Mouse (Mus musculus): ENCODE data around the gene Gm47959. TPM values are rescaled to one million over a fixed set of nuclear protein-coding genes. Genes with fewer than 3 reads are reported as not detected.

Gm47959 gene
- polyA plus RNA-seq, 1 experiment from 2014 or later, result not detected

- ATAC-seq (ENCODE audit: insufficient number of reproducible peaks, insufficient read depth, low FRiP score, low read depth), result no peak
- no peak overlapping the region for H3K9ac ChIP-seq (replicated peaks; ENCODE audit: low read depth, low read length)
- WGBS, result 27% methylated on average over 6 of the region's 6 CpGs
- no peaks in the 10 kb centered on the region for H3K9me3 ChIP-seq (ENCODE audit: control insufficient read depth, low read depth, low read length)
- H3K4me1 ChIP-seq (ENCODE audit: control insufficient read depth, insufficient read depth, low read length), result no peaks in the 10 kb centered on the region
- H3K27me3 ChIP-seq (ENCODE audit: control insufficient read depth, insufficient read depth, low read length), result no peaks in the 10 kb centered on the region
- no peak overlapping the region for H3K4me2 ChIP-seq (replicated peaks; ENCODE audit: low read depth, low read length)
- no peak overlapping the region for H3K27ac ChIP-seq (ENCODE audit: low read length)
- H3K36me3 ChIP-seq (ENCODE audit: control insufficient read depth, insufficient read depth, low read length), result no peaks in the 10 kb centered on the region
- no peak overlapping the region for H3K4me3 ChIP-seq (ENCODE audit: low read depth, low read length)
Measured at GRCm38 (mm10) chr1:83007471-83007870, 7.1 kb downstream of the Gm47959 start.

GRCm38 (mm10) chr1:83014477-83014876 is 14.1 kb downstream of the Gm47959 start:
- H3K4me2 ChIP-seq (replicated peaks; ENCODE audit: low read depth, low read length), result no peak overlapping the region
- H3K27me3 ChIP-seq (ENCODE audit: control insufficient read depth, insufficient read depth, low read length), result no peaks in the 10 kb centered on the region
- H3K4me1 ChIP-seq (ENCODE audit: control insufficient read depth, insufficient read depth, low read length), result no peaks in the 10 kb centered on the region
- no peaks in the 10 kb centered on the region for H3K9me3 ChIP-seq (ENCODE audit: control insufficient read depth, low read depth, low read length)
- H3K9ac ChIP-seq (replicated peaks; ENCODE audit: low read depth, low read length), result no peak overlapping the region
- no peak for ATAC-seq (ENCODE audit: insufficient number of reproducible peaks, insufficient read depth, low FRiP score, low read depth)
- WGBS, result 87% methylated on average over 3 of the region's 3 CpGs
- H3K27ac ChIP-seq (ENCODE audit: low read length), result no peak overlapping the region
- no peaks in the 10 kb centered on the region for H3K36me3 ChIP-seq (ENCODE audit: control insufficient read depth, insufficient read depth, low read length)
- H3K4me3 ChIP-seq (ENCODE audit: low read depth, low read length), result no peak overlapping the region

DNA sequence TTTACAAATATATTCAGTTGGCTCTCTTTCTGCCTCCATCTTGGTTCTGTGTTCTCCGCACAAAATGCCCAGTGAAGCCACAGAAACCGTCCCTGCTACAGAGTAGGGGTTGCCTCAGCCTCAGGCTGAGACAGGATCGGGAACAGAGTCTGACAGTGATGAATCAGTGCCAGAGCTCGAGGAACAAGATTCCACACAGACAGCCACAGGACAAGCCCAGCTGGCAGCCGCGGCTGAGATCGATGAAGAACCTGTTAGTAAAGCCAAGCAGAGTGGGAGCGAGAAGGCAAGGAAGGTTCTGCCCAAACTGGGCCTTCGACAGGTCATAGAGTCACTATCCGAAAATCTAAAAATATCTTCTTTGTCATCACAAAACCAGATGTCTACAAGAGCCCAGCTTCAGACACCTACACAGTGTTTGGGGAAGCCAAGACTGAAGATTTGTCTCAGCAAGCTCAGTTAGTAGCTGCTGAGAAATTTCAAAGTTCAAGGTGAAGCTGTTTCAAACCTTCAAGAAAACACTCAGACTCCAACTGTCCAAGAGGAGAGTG is 15.1 kb downstream of the Gm47959 start:
- ATAC-seq (ENCODE audit: insufficient number of reproducible peaks, insufficient read depth, low FRiP score, low read depth), result no peak
- WGBS, result 52% methylated on average over 10 of the region's 10 CpGs
- Histone ChIP-seq H3K4me3 (ENCODE audit: low read depth, low read length) (no peak overlapping the region), H3K27ac (ENCODE audit: low read length) (no peak overlapping the region), H3K27me3 (ENCODE audit: control insufficient read depth, insufficient read depth, low read length) (no peaks in the 10 kb centered on the region), H3K4me1 (ENCODE audit: control insufficient read depth, insufficient read depth, low read length) (no peaks in the 10 kb centered on the region), H3K9me3 (ENCODE audit: control insufficient read depth, low read depth, low read length) (no peaks in the 10 kb centered on the region), H3K4me2 (replicated peaks; ENCODE audit: low read depth, low read length) (no peak overlapping the region), H3K9ac (replicated peaks; ENCODE audit: low read depth, low read length) (no peak overlapping the region), H3K36me3 (ENCODE audit: control insufficient read depth, insufficient read depth, low read length) (no peaks in the 10 kb centered on the region)

DNA sequence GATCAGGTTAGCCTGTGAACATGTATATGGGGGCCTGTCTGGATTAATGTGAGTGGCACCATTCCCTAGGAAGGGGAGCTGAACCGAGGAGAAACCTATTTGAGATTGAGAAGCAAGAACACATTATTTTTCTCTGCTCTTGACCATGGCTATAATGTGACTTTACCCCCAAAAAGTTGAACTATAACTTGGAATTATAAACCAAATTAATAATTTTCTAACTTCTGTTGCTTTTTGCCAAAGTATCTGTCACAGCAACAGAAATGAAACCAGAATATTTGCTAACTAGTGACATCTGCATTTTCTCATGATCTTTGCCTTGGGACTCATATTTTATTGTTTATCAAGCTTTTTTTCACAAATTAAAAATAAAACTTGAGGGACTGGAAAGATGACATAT is 16.2 kb downstream of the Gm47959 start:
- Histone ChIP-seq H3K9ac (replicated peaks; ENCODE audit: low read depth, low read length) (no peak overlapping the region), H3K4me1 (ENCODE audit: control insufficient read depth, insufficient read depth, low read length) (no peaks in the 10 kb centered on the region), H3K27ac (ENCODE audit: low read length) (no peak overlapping the region), H3K27me3 (ENCODE audit: control insufficient read depth, insufficient read depth, low read length) (no peaks in the 10 kb centered on the region), H3K4me3 (ENCODE audit: low read depth, low read length) (no peak overlapping the region), H3K4me2 (replicated peaks; ENCODE audit: low read depth, low read length) (no peak overlapping the region), H3K9me3 (ENCODE audit: control insufficient read depth, low read depth, low read length) (no peaks in the 10 kb centered on the region), H3K36me3 (ENCODE audit: control insufficient read depth, insufficient read depth, low read length) (no peaks in the 10 kb centered on the region)
- no peak for ATAC-seq (ENCODE audit: insufficient number of reproducible peaks, insufficient read depth, low FRiP score, low read depth)
- WGBS, result 61% methylated on average over 1 of the region's 1 CpGs

DNA sequence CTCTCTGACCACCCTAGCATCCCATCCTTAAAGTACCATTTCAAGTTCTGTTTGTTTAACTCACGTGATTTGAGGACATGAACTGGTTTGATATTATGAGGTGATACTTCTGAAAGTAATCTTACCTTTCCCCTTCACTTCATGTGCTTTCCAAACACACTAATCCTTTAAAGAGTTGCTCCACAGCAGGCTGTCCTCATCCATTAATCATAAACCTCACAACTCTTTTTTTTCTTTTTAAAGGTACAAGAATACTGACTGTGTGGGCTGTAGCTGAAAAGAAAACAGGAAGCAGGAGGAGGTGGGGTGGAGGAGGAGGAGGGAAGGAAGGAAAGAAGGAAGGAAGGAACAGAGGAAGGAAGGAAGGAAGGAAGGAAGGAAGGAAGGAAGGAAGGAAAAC is 31.6 kb downstream of the Gm47959 start:
- Histone ChIP-seq H3K27ac (ENCODE audit: low read length) (no peak overlapping the region), H3K4me3 (ENCODE audit: low read depth, low read length) (no peak overlapping the region), H3K9ac (replicated peaks; ENCODE audit: low read depth, low read length) (no peak overlapping the region), H3K27me3 (ENCODE audit: control insufficient read depth, insufficient read depth, low read length) (no peaks in the 10 kb centered on the region), H3K9me3 (ENCODE audit: control insufficient read depth, low read depth, low read length) (no peaks in the 10 kb centered on the region), H3K4me1 (ENCODE audit: control insufficient read depth, insufficient read depth, low read length) (no peaks in the 10 kb centered on the region), H3K4me2 (replicated peaks; ENCODE audit: low read depth, low read length) (no peak overlapping the region), H3K36me3 (ENCODE audit: control insufficient read depth, insufficient read depth, low read length) (no peaks in the 10 kb centered on the region)
- WGBS, result 15% methylated on average over 1 of the region's 1 CpGs
- ATAC-seq (ENCODE audit: insufficient number of reproducible peaks, insufficient read depth, low FRiP score, low read depth), result no peak

GRCm38 (mm10) chr1:83032508-83032907 is 32.2 kb downstream of the Gm47959 start:
- Histone ChIP-seq H3K9ac (replicated peaks; ENCODE audit: low read depth, low read length) (no peak overlapping the region), H3K36me3 (ENCODE audit: control insufficient read depth, insufficient read depth, low read length) (no peaks in the 10 kb centered on the region), H3K27me3 (ENCODE audit: control insufficient read depth, insufficient read depth, low read length) (no peaks in the 10 kb centered on the region), H3K4me1 (ENCODE audit: control insufficient read depth, insufficient read depth, low read length) (no peaks in the 10 kb centered on the region), H3K27ac (ENCODE audit: low read length) (no peak overlapping the region), H3K4me3 (ENCODE audit: low read depth, low read length) (no peak overlapping the region), H3K9me3 (ENCODE audit: control insufficient read depth, low read depth, low read length) (no peaks in the 10 kb centered on the region), H3K4me2 (replicated peaks; ENCODE audit: low read depth, low read length) (no peak overlapping the region)
- ATAC-seq (ENCODE audit: insufficient number of reproducible peaks, insufficient read depth, low FRiP score, low read depth), result no peak
- 84% methylated on average over 6 of the region's 6 CpGs for WGBS

- ATAC-seq (ENCODE audit: insufficient number of reproducible peaks, insufficient read depth, low FRiP score, low read depth), result no peak
- WGBS, result 71% methylated on average over 5 of the region's 5 CpGs
- no peak overlapping the region for H3K4me3 ChIP-seq (ENCODE audit: low read depth, low read length)
- H3K9me3 ChIP-seq (ENCODE audit: control insufficient read depth, low read depth, low read length), result no peaks in the 10 kb centered on the region
- no peak overlapping the region for H3K9ac ChIP-seq (replicated peaks; ENCODE audit: low read depth, low read length)
- no peaks in the 10 kb centered on the region for H3K4me1 ChIP-seq (ENCODE audit: control insufficient read depth, insufficient read depth, low read length)
- no peak overlapping the region for H3K27ac ChIP-seq (ENCODE audit: low read length)
- no peaks in the 10 kb centered on the region for H3K36me3 ChIP-seq (ENCODE audit: control insufficient read depth, insufficient read depth, low read length)
- H3K4me2 ChIP-seq (replicated peaks; ENCODE audit: low read depth, low read length), result no peak overlapping the region
- H3K27me3 ChIP-seq (ENCODE audit: control insufficient read depth, insufficient read depth, low read length), result no peaks in the 10 kb centered on the region
Measured at GRCm38 (mm10) chr1:83034509-83034908, 34.2 kb downstream of the Gm47959 start.

GRCm38 (mm10) chr1:83036892-83037667 is 36.7 kb downstream of the Gm47959 start:
- Histone ChIP-seq H3K27me3 (ENCODE audit: control insufficient read depth, insufficient read depth, low read length) (no peaks in the 10 kb centered on the region), H3K27ac (ENCODE audit: low read length) (no peak overlapping the region), H3K4me2 (replicated peaks; ENCODE audit: low read depth, low read length) (no peak overlapping the region), H3K9me3 (ENCODE audit: control insufficient read depth, low read depth, low read length) (no peaks in the 10 kb centered on the region), H3K9ac (replicated peaks; ENCODE audit: low read depth, low read length) (no peak overlapping the region), H3K4me3 (ENCODE audit: low read depth, low read length) (no peak overlapping the region; the same call in 1 of the 2 replicates), H3K36me3 (ENCODE audit: control insufficient read depth, insufficient read depth, low read length) (no peaks in the 10 kb centered on the region), H3K4me1 (ENCODE audit: control insufficient read depth, insufficient read depth, low read length) (no peaks in the 10 kb centered on the region)
- no peak for ATAC-seq (ENCODE audit: insufficient number of reproducible peaks, insufficient read depth, low FRiP score, low read depth)
- WGBS, result 73% methylated on average over 11 of the region's 11 CpGs
